Mouse (Mus musculus): ENCODE data around the gene Zc3hc1. TPM values are rescaled to one million over a fixed set of nuclear protein-coding genes. Genes with fewer than 3 reads are reported as not detected.

Zc3hc1 gene
- polyA plus RNA-seq (2014; fragmentation: Nextera tagmentation; extraction: Ambion mirVana), result 89.2 and 90.7 TPM in 2 replicates

GRCm38 (mm10) chr6:30390714-30391697 lies at the start of gene Zc3hc1:
Gene Zc3hc1, minus strand, starts transcription at chr6:30391028.
- 17% methylated on average over 33 of the region's 33 CpGs for WGBS
- DNase-seq (ENCODE audit: low spot score), result peak; percentile 90
- Histone ChIP-seq H3K36me3 (replicated peaks; ENCODE audit: control insufficient read depth, insufficient read depth, low read depth, low read length) (no peaks in the 10 kb centered on the region), H3K27me3 (ENCODE audit: control insufficient read depth, insufficient read depth, low read length) (no peaks in the 10 kb centered on the region), H3K4me3 (ENCODE audit: low read depth, low read length) (peak within 1 kb of the TSS; percentile 62), H3K9me3 (replicated peaks; ENCODE audit: control insufficient read depth, low read length) (no peaks in the 10 kb centered on the region), H3K4me1 (ENCODE audit: control insufficient read depth, insufficient read depth, low read length) (no peaks in the 10 kb centered on the region), H3K27ac (replicated peaks; ENCODE audit: low read depth, low read length) (no peak within 1 kb of the TSS), H3K4me2 (ENCODE audit: low read depth, low read length) (peak within 1 kb of the TSS; percentile 26), H3K9ac (replicated peaks; ENCODE audit: low read length) (peak within 1 kb of the TSS; percentile 73)
- ATAC-seq (replicated peaks; ENCODE audit: insufficient number of reproducible peaks, low FRiP score, low TSS enrichment, low read depth), result peak; percentile 67; the same call in 1 of the 2 replicates

- no peaks in the 10 kb centered on the region for H3K27me3 ChIP-seq (ENCODE audit: control insufficient read depth, insufficient read depth, low read length)
- no peaks in the 10 kb centered on the region for H3K4me1 ChIP-seq (ENCODE audit: control insufficient read depth, insufficient read depth, low read length)
- H3K4me2 ChIP-seq (ENCODE audit: low read depth, low read length), result no peak overlapping the region
- H3K9ac ChIP-seq (replicated peaks; ENCODE audit: low read length), result no peak overlapping the region
- H3K27ac ChIP-seq (replicated peaks; ENCODE audit: low read depth, low read length), result no peak overlapping the region
- ATAC-seq (replicated peaks; ENCODE audit: insufficient number of reproducible peaks, low FRiP score, low TSS enrichment, low read depth) (no peak), DNase-seq (ENCODE audit: low spot score) (no peak)
- no peaks in the 10 kb centered on the region for H3K9me3 ChIP-seq (replicated peaks; ENCODE audit: control insufficient read depth, low read length)
- peaks cover 3% of the 10 kb centered on the region; the same call in 1 of the 2 replicates for H3K36me3 ChIP-seq (replicated peaks; ENCODE audit: control insufficient read depth, insufficient read depth, low read depth, low read length)
- no peak overlapping the region for H3K4me3 ChIP-seq (ENCODE audit: low read depth, low read length)
- 93% methylated on average over 10 of the region's 10 CpGs for WGBS
Observed at GRCm38 (mm10) chr6:30439576-30439975, 48.7 kb upstream of the Zc3hc1 start.

- H3K36me3 ChIP-seq (replicated peaks; ENCODE audit: control insufficient read depth, insufficient read depth, low read depth, low read length), result no peaks in the 10 kb centered on the region; the same call in 1 of the 2 replicates
- no peak overlapping the region for H3K9ac ChIP-seq (replicated peaks; ENCODE audit: low read length)
- H3K4me1 ChIP-seq (ENCODE audit: control insufficient read depth, insufficient read depth, low read length), result no peaks in the 10 kb centered on the region
- no peaks in the 10 kb centered on the region for H3K27me3 ChIP-seq (ENCODE audit: control insufficient read depth, insufficient read depth, low read length)
- no peak overlapping the region for H3K27ac ChIP-seq (replicated peaks; ENCODE audit: low read depth, low read length)
- ATAC-seq (replicated peaks; ENCODE audit: insufficient number of reproducible peaks, low FRiP score, low TSS enrichment, low read depth) (no peak), DNase-seq (ENCODE audit: low spot score) (no peak)
- no peak overlapping the region for H3K4me2 ChIP-seq (ENCODE audit: low read depth, low read length)
- H3K4me3 ChIP-seq (ENCODE audit: low read depth, low read length), result no peak overlapping the region
- H3K9me3 ChIP-seq (replicated peaks; ENCODE audit: control insufficient read depth, low read length), result no peaks in the 10 kb centered on the region
- WGBS, result 75% methylated on average over 3 of the region's 3 CpGs
Observed at GRCm38 (mm10) chr6:30437054-30437453, 46.2 kb upstream of the Zc3hc1 start.

DNA sequence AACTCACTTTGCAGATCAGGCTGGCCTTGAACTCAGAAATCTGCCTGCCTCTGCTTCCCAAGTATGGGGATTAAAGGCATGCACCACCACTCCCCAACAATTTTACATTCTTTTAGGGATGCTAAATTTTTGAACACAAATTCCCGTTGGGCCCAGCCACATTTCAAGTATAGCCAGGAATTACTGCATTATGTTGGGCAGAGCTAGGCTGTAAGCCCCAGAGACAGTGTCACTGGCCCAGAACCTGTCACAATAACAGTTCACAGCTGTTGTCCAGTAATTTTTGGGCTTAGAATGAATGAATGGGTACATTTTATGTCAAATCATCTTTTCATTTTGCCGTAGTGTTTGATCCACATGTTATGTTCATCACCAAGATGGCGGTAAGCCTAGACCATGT lies 45.6 kb upstream of the Zc3hc1 start:
- Histone ChIP-seq H3K9ac (replicated peaks; ENCODE audit: low read length) (no peak overlapping the region), H3K27me3 (ENCODE audit: control insufficient read depth, insufficient read depth, low read length) (no peaks in the 10 kb centered on the region), H3K4me1 (ENCODE audit: control insufficient read depth, insufficient read depth, low read length) (no peaks in the 10 kb centered on the region), H3K27ac (replicated peaks; ENCODE audit: low read depth, low read length) (no peak overlapping the region), H3K4me2 (ENCODE audit: low read depth, low read length) (no peak overlapping the region), H3K4me3 (ENCODE audit: low read depth, low read length) (no peak overlapping the region), H3K36me3 (replicated peaks; ENCODE audit: control insufficient read depth, insufficient read depth, low read depth, low read length) (no peaks in the 10 kb centered on the region), H3K9me3 (replicated peaks; ENCODE audit: control insufficient read depth, low read length) (no peaks in the 10 kb centered on the region)
- WGBS, result 90% methylated on average over 3 of the region's 3 CpGs
- no peak for ATAC-seq (replicated peaks; ENCODE audit: insufficient number of reproducible peaks, low FRiP score, low TSS enrichment, low read depth)
- DNase-seq (ENCODE audit: low spot score), result no peak

DNA sequence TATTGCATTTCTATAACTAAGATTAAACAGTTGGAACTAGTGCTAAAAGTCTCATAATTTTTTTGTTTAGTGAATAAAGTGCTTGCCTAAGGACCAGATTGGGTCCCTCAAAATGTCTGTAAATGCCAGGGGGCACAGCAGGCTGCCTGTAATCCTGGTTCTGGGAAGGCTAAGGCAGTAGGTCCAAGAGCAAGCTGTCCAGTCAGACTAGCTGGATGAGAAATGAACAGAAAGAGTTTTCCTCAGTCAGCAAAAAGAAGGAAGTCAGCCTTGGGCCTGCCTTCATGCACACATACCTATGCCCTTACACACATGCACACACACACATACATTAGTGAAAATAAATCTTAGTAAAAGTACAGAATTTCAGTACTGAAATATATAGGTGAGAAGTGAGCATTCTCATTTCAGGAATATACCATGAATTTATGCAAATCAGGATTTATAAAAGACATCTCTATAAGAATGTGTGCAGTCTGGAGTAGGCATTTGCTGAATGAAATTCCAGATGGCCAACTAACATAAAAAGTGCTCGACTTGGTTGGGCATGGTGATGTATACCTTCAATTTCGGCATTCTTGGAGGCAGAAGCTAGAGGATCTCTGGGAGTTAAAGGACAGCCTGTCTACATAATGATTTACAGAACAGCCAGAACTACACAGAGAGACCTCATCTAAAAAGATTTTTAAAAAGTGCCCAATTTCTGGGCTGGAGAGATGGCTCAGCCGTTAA lies 41.8 kb upstream of the Zc3hc1 start:
- no peak overlapping the region for H3K4me2 ChIP-seq (ENCODE audit: low read depth, low read length)
- DNase-seq (ENCODE audit: low spot score), result no peak
- H3K27ac ChIP-seq (replicated peaks; ENCODE audit: low read depth, low read length), result no peak overlapping the region
- H3K27me3 ChIP-seq (ENCODE audit: control insufficient read depth, insufficient read depth, low read length), result no peaks in the 10 kb centered on the region
- no peaks in the 10 kb centered on the region for H3K9me3 ChIP-seq (replicated peaks; ENCODE audit: control insufficient read depth, low read length)
- no peak overlapping the region for H3K9ac ChIP-seq (replicated peaks; ENCODE audit: low read length)
- no peaks in the 10 kb centered on the region for H3K4me1 ChIP-seq (ENCODE audit: control insufficient read depth, insufficient read depth, low read length)
- WGBS, result 65% methylated on average over 3 of the region's 3 CpGs
- H3K4me3 ChIP-seq (ENCODE audit: low read depth, low read length), result no peak overlapping the region
- ATAC-seq (replicated peaks; ENCODE audit: insufficient number of reproducible peaks, low FRiP score, low TSS enrichment, low read depth), result no peak
- no peaks in the 10 kb centered on the region for H3K36me3 ChIP-seq (replicated peaks; ENCODE audit: control insufficient read depth, insufficient read depth, low read depth, low read length)

DNA sequence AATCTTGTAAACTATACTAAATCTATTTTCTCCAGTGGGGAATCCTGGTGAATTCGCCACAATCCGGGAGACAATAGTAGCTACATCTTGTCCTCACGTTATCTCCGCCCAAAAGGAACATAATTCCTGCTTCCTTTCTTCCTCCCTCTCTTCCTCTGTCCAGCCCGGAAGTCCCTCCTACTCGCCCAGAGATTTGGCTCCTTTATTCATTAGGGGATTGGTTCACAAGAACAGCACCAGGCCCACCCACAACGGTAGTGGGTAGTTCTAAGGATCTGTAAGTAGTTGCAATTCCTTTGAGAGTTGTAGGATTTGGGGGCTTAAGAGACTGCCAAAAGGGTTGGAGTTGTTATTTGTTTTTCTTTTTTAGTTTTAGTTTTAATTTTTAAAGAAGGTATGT lies 26.0 kb upstream of the Zc3hc1 start:
- Histone ChIP-seq H3K36me3 (replicated peaks; ENCODE audit: control insufficient read depth, insufficient read depth, low read depth, low read length) (no peaks in the 10 kb centered on the region; the same call in 1 of the 2 replicates), H3K27ac (replicated peaks; ENCODE audit: low read depth, low read length) (no peak overlapping the region), H3K4me1 (ENCODE audit: control insufficient read depth, insufficient read depth, low read length) (no peaks in the 10 kb centered on the region), H3K27me3 (ENCODE audit: control insufficient read depth, insufficient read depth, low read length) (no peaks in the 10 kb centered on the region), H3K9ac (replicated peaks; ENCODE audit: low read length) (no peak overlapping the region), H3K4me2 (ENCODE audit: low read depth, low read length) (no peak overlapping the region), H3K9me3 (replicated peaks; ENCODE audit: control insufficient read depth, low read length) (no peaks in the 10 kb centered on the region), H3K4me3 (ENCODE audit: low read depth, low read length) (no peak overlapping the region)
- DNase-seq (ENCODE audit: low spot score), result no peak
- no peak for ATAC-seq (replicated peaks; ENCODE audit: insufficient number of reproducible peaks, low FRiP score, low TSS enrichment, low read depth)
- WGBS, result 91% methylated on average over 7 of the region's 7 CpGs

GRCm38 (mm10) chr6:30416126-30416525 lies 25.3 kb upstream of the Zc3hc1 start:
- H3K4me1 ChIP-seq (ENCODE audit: control insufficient read depth, insufficient read depth, low read length), result no peaks in the 10 kb centered on the region
- H3K4me3 ChIP-seq (ENCODE audit: low read depth, low read length), result no peak overlapping the region
- H3K9me3 ChIP-seq (replicated peaks; ENCODE audit: control insufficient read depth, low read length), result no peaks in the 10 kb centered on the region
- H3K4me2 ChIP-seq (ENCODE audit: low read depth, low read length), result no peak overlapping the region
- no peaks in the 10 kb centered on the region for H3K27me3 ChIP-seq (ENCODE audit: control insufficient read depth, insufficient read depth, low read length)
- no peak overlapping the region for H3K27ac ChIP-seq (replicated peaks; ENCODE audit: low read depth, low read length)
- 93% methylated on average over 2 of the region's 2 CpGs for WGBS
- DNase-seq (ENCODE audit: low spot score) (no peak), ATAC-seq (replicated peaks; ENCODE audit: insufficient number of reproducible peaks, low FRiP score, low TSS enrichment, low read depth) (no peak)
- H3K9ac ChIP-seq (replicated peaks; ENCODE audit: low read length), result no peak overlapping the region
- H3K36me3 ChIP-seq (replicated peaks; ENCODE audit: control insufficient read depth, insufficient read depth, low read depth, low read length), result no peaks in the 10 kb centered on the region; the same call in 1 of the 2 replicates

DNA sequence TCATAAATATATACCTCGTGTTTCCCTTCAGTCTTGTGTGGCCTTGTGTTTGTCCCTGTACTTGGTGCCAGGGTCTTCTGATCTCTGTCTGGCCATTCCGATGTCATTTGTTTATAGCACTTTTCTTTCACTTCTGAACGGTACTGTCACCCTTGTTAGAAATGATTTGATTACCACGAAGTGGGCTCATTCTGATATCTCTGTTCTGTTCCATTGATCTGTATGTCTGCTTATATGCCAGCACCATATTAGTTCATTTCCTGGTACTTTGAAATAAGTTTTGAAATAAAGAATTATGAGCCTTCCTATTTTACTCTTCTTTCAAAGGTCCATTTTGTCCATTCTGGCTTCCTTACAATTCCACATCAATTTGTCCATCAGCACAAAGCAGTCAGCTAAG lies 20.5 kb upstream of the Zc3hc1 start:
- WGBS, result 86% methylated on average over 4 of the region's 4 CpGs
- no peaks in the 10 kb centered on the region for H3K36me3 ChIP-seq (replicated peaks; ENCODE audit: control insufficient read depth, insufficient read depth, low read depth, low read length)
- H3K9ac ChIP-seq (replicated peaks; ENCODE audit: low read length), result no peak overlapping the region
- H3K27ac ChIP-seq (replicated peaks; ENCODE audit: low read depth, low read length), result no peak overlapping the region
- ATAC-seq (replicated peaks; ENCODE audit: insufficient number of reproducible peaks, low FRiP score, low TSS enrichment, low read depth) (no peak), DNase-seq (ENCODE audit: low spot score) (no peak)
- H3K27me3 ChIP-seq (ENCODE audit: control insufficient read depth, insufficient read depth, low read length), result no peaks in the 10 kb centered on the region
- H3K4me2 ChIP-seq (ENCODE audit: low read depth, low read length), result no peak overlapping the region
- H3K9me3 ChIP-seq (replicated peaks; ENCODE audit: control insufficient read depth, low read length), result no peaks in the 10 kb centered on the region
- H3K4me3 ChIP-seq (ENCODE audit: low read depth, low read length), result no peak overlapping the region
- no peaks in the 10 kb centered on the region for H3K4me1 ChIP-seq (ENCODE audit: control insufficient read depth, insufficient read depth, low read length)

All from embryonic facial prominence, embryonic 11.5 days (tissue).